Comparison of ENCODE assay signal across 8 mouse cellular contexts in genomic region chr11:55419678-55420307, GRCm38 (mm10). TPM values are rescaled to one million over a fixed set of nuclear protein-coding genes. Genes with fewer than 3 reads are reported as not detected.
DNase-seq lines count a peak whose midpoint lies in the region; ATAC-seq and TF ChIP-seq lines count a peak whose summit lies in the region.

No protein-coding gene starts in this region.

- no peaks in the 10 kb centered on the region for H3K79me2 ChIP-seq in liver, adult 2 months (ENCODE audit: control insufficient read depth, insufficient read depth, low read length)

- POLR2A ChIA-PET in Patski (lab: Charles Lee), result interaction anchor here (0.5 to 3.7 kb wide), 8 partner anchors 8 to 40 kb away, joined by 3 to 24 read pairs (median 4); no protein-coding TSS in a partner anchor

- DNase-seq in Patski (ENCODE audit: low read depth, low spot score), result no peak
- peak; percentile 50 for DNase-seq in brain, adult 2 months (ENCODE audit: low read depth, low spot score)
- peak; percentile 82 for DNase-seq in gastrocnemius, postnatal 14 days
- DNase-seq in hindbrain, postnatal 0 days (ENCODE audit: low spot score), result peak; percentile 51
- DNase-seq in liver, adult 2 months (ENCODE audit: extremely low read depth, low read depth, low spot score), result no peak
- DNase-seq in neural tube, embryonic 10.5 days (ENCODE audit: extremely low spot score, low spot score), result peak; percentile 72
- peak; percentile 76 to 80 for DNase-seq in urinary bladder, postnatal 4 days (ENCODE audit: low spot score in 2 of 2)

- H3K27ac ChIP-seq in hindbrain, postnatal 0 days, result peak overlapping the region; percentile 83
- H3K27ac ChIP-seq in liver, adult 2 months (replicated peaks; ENCODE audit: insufficient read depth, low read depth, low read length), result peak overlapping the region; percentile 88

- H3K27me3 ChIP-seq in Patski, result no peaks in the 10 kb centered on the region
- no peaks in the 10 kb centered on the region for H3K27me3 ChIP-seq in hindbrain, postnatal 0 days (ENCODE audit: insufficient read depth, low read length)
- no peaks in the 10 kb centered on the region for H3K27me3 ChIP-seq in liver, adult 2 months (ENCODE audit: control insufficient read depth, insufficient read depth, low read length)

- H3K4me2 ChIP-seq in hindbrain, postnatal 0 days (ENCODE audit: low read depth, low read length), result peak overlapping the region; percentile 61

- H3K9me3 ChIP-seq in hindbrain, postnatal 0 days (ENCODE audit: low read length), result no peaks in the 10 kb centered on the region

- in situ Hi-C loops in Patski (cut with MboI; ENCODE audit: low pct_unique_long_range_greater_than_20kb), result no loop called here

- H3K4me1 ChIP-seq in hindbrain, postnatal 0 days (ENCODE audit: insufficient read depth, low read length), result peaks cover 12% of the 10 kb centered on the region; the same call in 1 of the 2 replicates
- no peaks in the 10 kb centered on the region for H3K4me1 ChIP-seq in liver, adult 2 months (ENCODE audit: control insufficient read depth, insufficient read depth, low read length)

- peak overlapping the region; percentile 53 for H3K9ac ChIP-seq in hindbrain, postnatal 0 days (replicated peaks; ENCODE audit: low read length)
- H3K9ac ChIP-seq in liver, adult 2 months (ENCODE audit: low read depth, low read length), result peak overlapping the region; percentile 86

- intact Hi-C loops in gastrocnemius, postnatal 14 days (cut with DNase I; ENCODE audit: low total_unique reads), result no loop called here

- peak; percentile 86 for ATAC-seq in Patski
- ATAC-seq in hindbrain, postnatal 0 days, result peak; percentile 81
- ATAC-seq in activated CD4-positive, CD25-positive, alpha-beta regulatory T cell, adult 4 months, result no peak

- peak overlapping the region; percentile 40 for H3K4me3 ChIP-seq in hindbrain, postnatal 0 days (ENCODE audit: low read length)
- H3K4me3 ChIP-seq in liver, adult 2 months (ENCODE audit: insufficient read depth, low read depth, low read length), result peak overlapping the region; percentile 75

- WGBS in hindbrain, postnatal 0 days, result 9% methylated on average over 7 of the region's 9 CpGs
- WGBS in liver, adult 2 months, result 68% methylated on average over 9 of the region's 9 CpGs

- CTCF ChIA-PET in Patski (lab: Charles Lee), result interaction anchor here (1.0 to 8.0 kb wide), 8 partner anchors 8 to 30 kb away, joined by 3 to 45 read pairs (median 4); no protein-coding TSS in a partner anchor

- TF ChIP-seq POLR2A in liver, adult 2 months (IDR thresholded peaks at IDR 0.05; ENCODE audit: extremely low read depth, insufficient read depth, low read length), result peak; percentile 68; the same call in 1 of the 2 replicates

- TF ChIP-seq CTCF in Patski (IDR thresholded peaks at IDR 0.05), result no peak
- no peak for TF ChIP-seq CTCF in hindbrain, postnatal 0 days (IDR thresholded peaks at IDR 0.05; ENCODE audit: low read depth)
- no peak for TF ChIP-seq CTCF in liver, adult 2 months (IDR thresholded peaks at IDR 0.05; ENCODE audit: low read depth, low read length)

- no peaks in the 10 kb centered on the region for H3K36me3 ChIP-seq in hindbrain, postnatal 0 days (ENCODE audit: insufficient read depth, low read length)
- no peaks in the 10 kb centered on the region for H3K36me3 ChIP-seq in liver, adult 2 months (ENCODE audit: control insufficient read depth, insufficient read depth, low read length)

RNA-seq across cellular contexts. Expression of gene Sparc, which starts 3.2 kb away (rescaled TPM):
- polyA plus RNA-seq in Patski (2021), result 789 TPM
- 1,000 to 10,000 TPM; 1,630 to 1,800 TPM for total RNA-seq in gastrocnemius, postnatal 14 days (2021)
- 303 and 356 TPM in 2 replicates for total RNA-seq in hindbrain, postnatal 0 days (2014; rRNA removed)
- polyA plus RNA-seq in hindbrain, postnatal 0 days (2015; fragmentation: Nextera tagmentation; extraction: Ambion mirVana), result 794 and 832 TPM in 2 replicates
- 28.0 and 41.7 TPM in 2 replicates for total RNA-seq in liver, adult 2 months (2014; rRNA removed)
- 110 and 128 TPM in 2 replicates for polyA plus RNA-seq in liver, adult 2 months (2012; rRNA removed)
- not detected for polyA plus RNA-seq in activated CD4-positive, CD25-positive, alpha-beta regulatory T cell, adult 4 months (2017; shearing (Covaris generic))

RNA-seq across cellular contexts. Expression of gene Atox1, which starts 41.2 kb away (rescaled TPM):
- 254 TPM for polyA plus RNA-seq in Patski (2021)
- total RNA-seq in gastrocnemius, postnatal 14 days (2021), result 10 to 100 TPM; 58.7 to 65.7 TPM
- 148 and 173 TPM in 2 replicates for total RNA-seq in hindbrain, postnatal 0 days (2014; rRNA removed)
- 304 and 319 TPM in 2 replicates for polyA plus RNA-seq in hindbrain, postnatal 0 days (2015; fragmentation: Nextera tagmentation; extraction: Ambion mirVana)
- total RNA-seq in liver, adult 2 months (2014; rRNA removed), result 220 and 227 TPM in 2 replicates
- polyA plus RNA-seq in liver, adult 2 months (2012; rRNA removed), result 358 and 464 TPM in 2 replicates
- polyA plus RNA-seq in activated CD4-positive, CD25-positive, alpha-beta regulatory T cell, adult 4 months (2017; shearing (Covaris generic)), result 100 to 1,000 TPM; 224 to 229 TPM

RNA-seq across cellular contexts. Expression of gene G3bp1, which starts 49.7 kb away (rescaled TPM):
- 53.9 TPM for polyA plus RNA-seq in Patski (2021)
- total RNA-seq in gastrocnemius, postnatal 14 days (2021), result 10 to 100 TPM; 54.8 to 64.9 TPM
- 49.0 and 50.4 TPM in 2 replicates for total RNA-seq in hindbrain, postnatal 0 days (2014; rRNA removed)
- polyA plus RNA-seq in hindbrain, postnatal 0 days (2015; fragmentation: Nextera tagmentation; extraction: Ambion mirVana), result 72.0 and 77.7 TPM in 2 replicates
- 15.7 and 19.5 TPM in 2 replicates for total RNA-seq in liver, adult 2 months (2014; rRNA removed)
- 13.6 and 14.0 TPM in 2 replicates for polyA plus RNA-seq in liver, adult 2 months (2012; rRNA removed)
- 10 to 100 TPM; 62.4 to 65.3 TPM for polyA plus RNA-seq in activated CD4-positive, CD25-positive, alpha-beta regulatory T cell, adult 4 months (2017; shearing (Covaris generic))

Comparison
In these comparisons a context has a peak if more than half of its experiments do, and no peak if none do; other contexts are left out.
1. DNase-seq: peak in brain, adult 2 months (single experiment), gastrocnemius, postnatal 14 days (single experiment), hindbrain, postnatal 0 days (single experiment), neural tube, embryonic 10.5 days (single experiment) and urinary bladder, postnatal 4 days (2 of 2); none in Patski (single experiment) and liver, adult 2 months (single experiment).
2. RNA of gene Sparc, which starts 3.2 kb away (polyA plus RNA-seq): 794 to 832 TPM in hindbrain, postnatal 0 days, 789 TPM in Patski (single experiment) and 110 to 128 TPM in liver, adult 2 months; not detected in activated CD4-positive, CD25-positive, alpha-beta regulatory T cell, adult 4 months; every median in the first group is over 100 times any median in the second.